Mouse (Mus musculus) liver, postnatal 0 days (tissue): ENCODE measurements around the gene Rab31.

Source experiments
- CTCF ChIP-seq: sonication (generic); IDR thresholded peaks from 2 replicates; pipeline ENCODE4 v1.5.1; 2016; ENCODE audit warnings: antibody characterized with exemption, low read depth
- EP300 ChIP-seq: IDR thresholded peaks from 2 replicates; pipeline ENCODE4 v1.6.1; 2016; ENCODE audit warnings: antibody characterized with exemption, low read depth, mild to moderate bottlenecking

GRCm38 (mm10) chr17:65729945-65730741 is 42.4 kb downstream of the Rab31 start:
- TF ChIP-seq CTCF (no peak), EP300 (no peak; the same call in 1 of the 2 replicates)
